Mouse (Mus musculus): ENCODE results near the gene Lhx2. TPM values are rescaled to one million over a fixed set of nuclear protein-coding genes. Genes with fewer than 3 reads are reported as not detected.
A peak's percentile ranks its signal among the peaks of the same experiment; 100 is the strongest.

Gene Lhx2
- polyA plus RNA-seq, 1 experiment from 2014 or later = 1.8 TPM

GRCm38 (mm10) chr2:38340626-38341200 lies 1.6 kb downstream of the Lhx2 start:
- Histone ChIP-seq H3K36me3 (ENCODE audit: control insufficient read depth, insufficient read depth) (no peaks in the 10 kb centered on the region), H3K4me3 (ENCODE audit: low read depth, low read length) (no peak overlapping the region), H3K27ac (ENCODE audit: low read length) (no peak overlapping the region), H3K4me2 (ENCODE audit: low read depth, low read length) (no peak overlapping the region), H3K9me3 (replicated peaks; ENCODE audit: control insufficient read depth, low read length) (no peaks in the 10 kb centered on the region), H3K27me3 (ENCODE audit: control insufficient read depth, insufficient read depth, low read depth, low read length) (peaks cover 90% of the 10 kb centered on the region), H3K9ac (ENCODE audit: low read depth, low read length) (no peak overlapping the region), H3K4me1 (ENCODE audit: control insufficient read depth, low read depth, low read length) (no peaks in the 10 kb centered on the region; the same call in 1 of the 2 replicates)
- WGBS (ENCODE audit: insufficient replicate concordance) = 3% methylated on average over 10 of the region's 10 CpGs
- no peak for ATAC-seq (ENCODE audit: low read depth)

GRCm38 (mm10) chr2:38343573-38343972 lies 4.5 kb downstream of the Lhx2 start:
- ATAC-seq (ENCODE audit: low read depth) = no peak
- no peak overlapping the region for H3K4me3 ChIP-seq (ENCODE audit: low read depth, low read length)
- no peaks in the 10 kb centered on the region for H3K9me3 ChIP-seq (replicated peaks; ENCODE audit: control insufficient read depth, low read length)
- H3K27ac ChIP-seq (ENCODE audit: low read length) = no peak overlapping the region
- no peaks in the 10 kb centered on the region; the same call in 1 of the 2 replicates for H3K4me1 ChIP-seq (ENCODE audit: control insufficient read depth, low read depth, low read length)
- 17% methylated on average over 1 of the region's 1 CpGs for WGBS (ENCODE audit: insufficient replicate concordance)
- H3K36me3 ChIP-seq (ENCODE audit: control insufficient read depth, insufficient read depth) = no peaks in the 10 kb centered on the region
- H3K4me2 ChIP-seq (ENCODE audit: low read depth, low read length) = no peak overlapping the region
- peaks cover 90% of the 10 kb centered on the region for H3K27me3 ChIP-seq (ENCODE audit: control insufficient read depth, insufficient read depth, low read depth, low read length)
- no peak overlapping the region for H3K9ac ChIP-seq (ENCODE audit: low read depth, low read length)

GRCm38 (mm10) chr2:38344727-38345126 lies 5.6 kb downstream of the Lhx2 start:
- no peaks in the 10 kb centered on the region for H3K36me3 ChIP-seq (ENCODE audit: control insufficient read depth, insufficient read depth)
- no peaks in the 10 kb centered on the region; the same call in 1 of the 2 replicates for H3K4me1 ChIP-seq (ENCODE audit: control insufficient read depth, low read depth, low read length)
- H3K27ac ChIP-seq (ENCODE audit: low read length) = no peak overlapping the region
- no peaks in the 10 kb centered on the region for H3K9me3 ChIP-seq (replicated peaks; ENCODE audit: control insufficient read depth, low read length)
- H3K27me3 ChIP-seq (ENCODE audit: control insufficient read depth, insufficient read depth, low read depth, low read length) = peaks cover 90% of the 10 kb centered on the region
- H3K4me3 ChIP-seq (ENCODE audit: low read depth, low read length) = no peak overlapping the region
- ATAC-seq (ENCODE audit: low read depth) = no peak
- H3K9ac ChIP-seq (ENCODE audit: low read depth, low read length) = no peak overlapping the region
- H3K4me2 ChIP-seq (ENCODE audit: low read depth, low read length) = no peak overlapping the region

- H3K4me2 ChIP-seq (ENCODE audit: low read depth, low read length) = no peak overlapping the region
- 4% methylated on average over 6 of the region's 6 CpGs for WGBS (ENCODE audit: insufficient replicate concordance)
- no peak overlapping the region for H3K9ac ChIP-seq (ENCODE audit: low read depth, low read length)
- ATAC-seq (ENCODE audit: low read depth) = no peak
- no peaks in the 10 kb centered on the region for H3K36me3 ChIP-seq (ENCODE audit: control insufficient read depth, insufficient read depth)
- no peak overlapping the region for H3K27ac ChIP-seq (ENCODE audit: low read length)
- H3K27me3 ChIP-seq (ENCODE audit: control insufficient read depth, insufficient read depth, low read depth, low read length) = peaks cover 90% of the 10 kb centered on the region
- peaks cover 6% of the 10 kb centered on the region for H3K4me1 ChIP-seq (ENCODE audit: control insufficient read depth, low read depth, low read length)
- no peaks in the 10 kb centered on the region for H3K9me3 ChIP-seq (replicated peaks; ENCODE audit: control insufficient read depth, low read length)
- no peak overlapping the region for H3K4me3 ChIP-seq (ENCODE audit: low read depth, low read length)
Observed at GRCm38 (mm10) chr2:38346417-38346816, 7.3 kb downstream of the Lhx2 start.

- Histone ChIP-seq H3K4me2 (ENCODE audit: low read depth, low read length) (peak overlapping the region; percentile 33; the same call in 1 of the 2 replicates), H3K36me3 (ENCODE audit: control insufficient read depth, insufficient read depth) (no peaks in the 10 kb centered on the region), H3K9ac (ENCODE audit: low read depth, low read length) (no peak overlapping the region), H3K27ac (ENCODE audit: low read length) (no peak overlapping the region), H3K27me3 (ENCODE audit: control insufficient read depth, insufficient read depth, low read depth, low read length) (peaks cover 90% of the 10 kb centered on the region), H3K4me1 (ENCODE audit: control insufficient read depth, low read depth, low read length) (peaks cover 8% of the 10 kb centered on the region), H3K4me3 (ENCODE audit: low read depth, low read length) (no peak overlapping the region), H3K9me3 (replicated peaks; ENCODE audit: control insufficient read depth, low read length) (no peaks in the 10 kb centered on the region)
- no peak for ATAC-seq (ENCODE audit: low read depth)
- 1% methylated on average over 15 of the region's 15 CpGs for WGBS (ENCODE audit: insufficient replicate concordance)
Observed at GRCm38 (mm10) chr2:38346881-38347764, 8.0 kb downstream of the Lhx2 start.

- H3K4me2 ChIP-seq (ENCODE audit: low read depth, low read length) = peak overlapping the region; percentile 33; the same call in 1 of the 2 replicates
- under 1% methylated on average over 54 of the region's 54 CpGs for WGBS (ENCODE audit: insufficient replicate concordance)
- no peaks in the 10 kb centered on the region for H3K9me3 ChIP-seq (replicated peaks; ENCODE audit: control insufficient read depth, low read length)
- H3K36me3 ChIP-seq (ENCODE audit: control insufficient read depth, insufficient read depth) = no peaks in the 10 kb centered on the region
- no peak overlapping the region for H3K9ac ChIP-seq (ENCODE audit: low read depth, low read length)
- no peak overlapping the region for H3K27ac ChIP-seq (ENCODE audit: low read length)
- no peak for ATAC-seq (ENCODE audit: low read depth)
- H3K4me3 ChIP-seq (ENCODE audit: low read depth, low read length) = peak overlapping the region; percentile 29
- H3K27me3 ChIP-seq (ENCODE audit: control insufficient read depth, insufficient read depth, low read depth, low read length) = peaks cover 96% of the 10 kb centered on the region
- peaks cover 8% of the 10 kb centered on the region for H3K4me1 ChIP-seq (ENCODE audit: control insufficient read depth, low read depth, low read length)
Observed at GRCm38 (mm10) chr2:38347811-38348551, 8.9 kb downstream of the Lhx2 start.

GRCm38 (mm10) chr2:38348660-38349420 lies 9.8 kb downstream of the Lhx2 start:
- Histone ChIP-seq H3K27me3 (ENCODE audit: control insufficient read depth, insufficient read depth, low read depth, low read length) (peaks cover 96% of the 10 kb centered on the region), H3K9ac (ENCODE audit: low read depth, low read length) (no peak overlapping the region), H3K9me3 (replicated peaks; ENCODE audit: control insufficient read depth, low read length) (no peaks in the 10 kb centered on the region), H3K36me3 (ENCODE audit: control insufficient read depth, insufficient read depth) (no peaks in the 10 kb centered on the region), H3K4me1 (ENCODE audit: control insufficient read depth, low read depth, low read length) (peaks cover 8% of the 10 kb centered on the region), H3K4me2 (ENCODE audit: low read depth, low read length) (no peak overlapping the region), H3K27ac (ENCODE audit: low read length) (no peak overlapping the region), H3K4me3 (ENCODE audit: low read depth, low read length) (no peak overlapping the region)
- WGBS (ENCODE audit: insufficient replicate concordance) = 2% methylated on average over 19 of the region's 19 CpGs
- no peak for ATAC-seq (ENCODE audit: low read depth)

- H3K36me3 ChIP-seq (ENCODE audit: control insufficient read depth, insufficient read depth) = no peaks in the 10 kb centered on the region
- WGBS (ENCODE audit: insufficient replicate concordance) = 3% methylated on average over 12 of the region's 12 CpGs
- no peak overlapping the region for H3K4me2 ChIP-seq (ENCODE audit: low read depth, low read length)
- H3K27me3 ChIP-seq (ENCODE audit: control insufficient read depth, insufficient read depth, low read depth, low read length) = peaks cover 100% of the 10 kb centered on the region
- H3K9ac ChIP-seq (ENCODE audit: low read depth, low read length) = no peak overlapping the region
- no peak for ATAC-seq (ENCODE audit: low read depth)
- no peak overlapping the region for H3K27ac ChIP-seq (ENCODE audit: low read length)
- peaks cover 8% of the 10 kb centered on the region for H3K4me1 ChIP-seq (ENCODE audit: control insufficient read depth, low read depth, low read length)
- H3K9me3 ChIP-seq (replicated peaks; ENCODE audit: control insufficient read depth, low read length) = no peaks in the 10 kb centered on the region
- no peak overlapping the region for H3K4me3 ChIP-seq (ENCODE audit: low read depth, low read length)
Observed at GRCm38 (mm10) chr2:38349447-38350350, 10.6 kb downstream of the Lhx2 start.
